Mouse (Mus musculus): ENCODE measurements around the gene Gm128. TPM values are rescaled to one million over a fixed set of nuclear protein-coding genes. Genes with fewer than 3 reads are reported as not detected.
A peak's percentile ranks its signal among the peaks of the same experiment; 100 is the strongest.

The Gm128 gene
- polyA plus RNA-seq, 1 experiment: 0.23 TPM

DNA sequence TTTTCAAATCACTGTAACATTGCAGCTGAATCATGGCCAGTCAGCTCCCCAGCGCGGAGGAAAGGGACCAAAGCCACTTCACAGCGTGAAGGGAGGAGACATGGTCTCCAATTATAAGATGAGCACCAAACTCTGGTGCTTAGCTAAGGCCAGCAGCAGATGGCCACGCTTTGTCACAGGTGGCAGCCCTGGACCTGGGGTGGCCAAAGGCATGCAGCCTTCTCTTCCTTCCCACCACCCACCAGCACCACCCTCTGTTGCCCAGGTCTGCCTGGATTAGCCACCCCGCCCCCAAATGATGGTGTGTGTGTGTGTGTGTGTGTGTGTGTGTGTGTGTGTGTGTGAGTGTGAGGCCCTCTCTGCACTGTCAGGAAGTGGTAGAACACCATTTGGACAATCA, 32.1 kb upstream of the Gm128 start:
- Histone ChIP-seq H3K4me1 (ENCODE audit: control insufficient read depth, insufficient read depth, low read length) (peaks cover 2% of the 10 kb centered on the region; the same call in 1 of the 2 replicates), H3K4me3 (ENCODE audit: insufficient read depth, low read length) (no peak overlapping the region), H3K27ac (ENCODE audit: insufficient read depth, low read length) (no peak overlapping the region)
- no peak for TF ChIP-seq CTCF (IDR thresholded peaks at IDR 0.05; ENCODE audit: extremely low read depth, insufficient read depth, low read length)

DNA sequence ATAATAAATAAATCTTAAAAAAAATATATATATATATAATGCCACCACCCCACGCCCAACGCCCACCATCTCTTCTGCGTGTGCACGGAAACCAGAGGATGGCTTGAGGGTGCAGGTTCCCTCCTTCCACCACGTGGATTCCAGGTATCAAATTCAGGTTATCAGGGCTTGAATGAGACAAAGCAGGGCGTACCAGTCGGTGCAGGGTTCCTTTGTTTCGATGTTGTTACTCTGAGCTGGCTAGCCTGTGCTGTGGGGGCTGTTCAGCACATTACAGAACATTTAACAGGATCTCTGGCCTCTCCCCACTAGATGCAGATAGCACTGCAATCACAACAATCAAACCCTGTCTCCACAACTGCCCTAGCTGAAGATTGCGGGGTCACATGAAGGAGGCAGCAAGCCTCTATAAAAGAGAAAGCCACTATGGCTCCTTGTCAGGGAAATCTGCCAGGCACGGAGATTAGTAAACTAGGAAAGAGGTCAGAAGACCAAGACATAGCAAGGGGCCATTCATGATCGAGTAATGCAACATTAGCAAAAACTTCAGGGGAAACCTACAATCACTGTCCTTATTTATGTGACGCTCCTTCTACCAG, 29.5 kb upstream of the Gm128 start:
- Histone ChIP-seq H3K4me3 (ENCODE audit: insufficient read depth, low read length) (no peak overlapping the region), H3K4me1 (ENCODE audit: control insufficient read depth, insufficient read depth, low read length) (no peaks in the 10 kb centered on the region), H3K27ac (ENCODE audit: insufficient read depth, low read length) (no peak overlapping the region)
- no peak for TF ChIP-seq POLR2A (IDR thresholded peaks at IDR 0.05; ENCODE audit: extremely low read depth, insufficient read depth, low read length)
- no peak for TF ChIP-seq CTCF (IDR thresholded peaks at IDR 0.05; ENCODE audit: extremely low read depth, insufficient read depth, low read length)

DNA sequence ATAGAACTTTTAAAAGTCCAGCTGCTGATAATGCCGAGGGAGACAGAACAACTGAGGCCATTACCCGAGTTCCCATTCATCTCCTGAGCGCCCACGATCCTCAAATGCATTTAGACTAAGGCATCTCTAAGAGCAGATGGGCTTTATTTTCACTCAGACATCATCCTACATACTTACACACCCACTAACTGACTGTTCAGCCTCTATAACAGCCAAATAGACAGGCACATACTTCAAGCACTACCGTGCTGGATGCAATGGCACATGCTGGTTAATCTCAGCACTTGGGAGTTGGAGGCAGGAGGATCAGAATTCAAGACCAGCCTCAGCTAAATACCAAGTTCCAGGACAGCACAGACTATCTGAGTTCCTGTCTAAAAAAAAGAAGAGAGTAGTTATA, 28.4 kb upstream of the Gm128 start:
- TF ChIP-seq CTCF (IDR thresholded peaks at IDR 0.05; ENCODE audit: extremely low read depth, insufficient read depth, low read length) (no peak), POLR2A (IDR thresholded peaks at IDR 0.05; ENCODE audit: extremely low read depth, insufficient read depth, low read length) (no peak)
- Histone ChIP-seq H3K4me1 (ENCODE audit: control insufficient read depth, insufficient read depth, low read length) (peaks cover 3% of the 10 kb centered on the region; the same call in 1 of the 2 replicates), H3K4me3 (ENCODE audit: insufficient read depth, low read length) (no peak overlapping the region)

DNA sequence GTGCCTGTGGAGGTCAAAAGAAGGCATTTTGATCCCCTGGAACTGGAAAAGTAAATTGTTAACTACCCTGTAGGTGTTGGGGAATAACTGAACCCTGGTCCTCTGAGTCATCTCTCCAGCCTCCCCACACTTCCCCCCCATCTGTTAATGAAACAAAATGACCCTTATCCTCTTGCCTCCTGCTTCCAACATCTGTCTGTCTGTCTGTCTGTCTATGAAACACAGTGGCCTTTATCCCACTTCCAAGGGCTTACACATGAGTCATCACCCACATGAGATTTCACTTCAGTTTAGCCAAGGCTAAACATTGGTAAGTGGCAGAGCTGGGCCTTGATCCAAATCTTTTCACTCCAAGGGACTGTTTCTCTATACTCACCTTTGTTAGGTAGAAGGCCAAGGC, 26.5 kb upstream of the Gm128 start:
- H3K4me3 ChIP-seq (ENCODE audit: insufficient read depth, low read length): no peak overlapping the region
- H3K27ac ChIP-seq (ENCODE audit: insufficient read depth, low read length): no peak overlapping the region
- TF ChIP-seq CTCF (IDR thresholded peaks at IDR 0.05; ENCODE audit: extremely low read depth, insufficient read depth, low read length): no peak
- TF ChIP-seq POLR2A (IDR thresholded peaks at IDR 0.05; ENCODE audit: extremely low read depth, insufficient read depth, low read length): no peak
- peaks cover 7% of the 10 kb centered on the region; the same call in 1 of the 2 replicates for H3K4me1 ChIP-seq (ENCODE audit: control insufficient read depth, insufficient read depth, low read length)

More for the DNA sequence above, 28.4 kb upstream of the Gm128 start:
- H3K27ac ChIP-seq (ENCODE audit: insufficient read depth, low read length): no peak overlapping the region

DNA sequence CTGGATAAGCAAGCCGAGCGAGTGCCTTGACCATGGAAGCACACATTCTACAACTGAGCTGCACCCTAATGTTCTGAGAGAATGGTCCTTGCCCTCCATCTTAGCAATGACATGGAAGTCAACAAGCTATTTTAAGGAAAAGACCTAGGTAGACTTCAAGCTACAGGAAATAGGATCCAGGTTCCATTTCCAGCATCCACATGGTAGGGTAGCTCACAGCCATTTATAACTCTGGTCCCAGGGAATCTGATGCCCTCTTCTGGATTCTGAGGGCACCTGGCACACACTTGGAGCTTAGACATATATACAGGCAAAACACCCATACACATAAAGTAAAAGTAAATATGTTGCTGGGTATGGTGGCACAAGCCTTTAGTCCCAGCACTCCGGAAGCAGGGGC, 24.7 kb upstream of the Gm128 start:
- no peak overlapping the region for H3K4me3 ChIP-seq (ENCODE audit: insufficient read depth, low read length)
- peaks cover 7% of the 10 kb centered on the region; the same call in 1 of the 2 replicates for H3K4me1 ChIP-seq (ENCODE audit: control insufficient read depth, insufficient read depth, low read length)
- no peak overlapping the region for H3K27ac ChIP-seq (ENCODE audit: insufficient read depth, low read length)
- TF ChIP-seq POLR2A (IDR thresholded peaks at IDR 0.05; ENCODE audit: extremely low read depth, insufficient read depth, low read length): no peak
- TF ChIP-seq CTCF (IDR thresholded peaks at IDR 0.05; ENCODE audit: extremely low read depth, insufficient read depth, low read length): no peak

DNA sequence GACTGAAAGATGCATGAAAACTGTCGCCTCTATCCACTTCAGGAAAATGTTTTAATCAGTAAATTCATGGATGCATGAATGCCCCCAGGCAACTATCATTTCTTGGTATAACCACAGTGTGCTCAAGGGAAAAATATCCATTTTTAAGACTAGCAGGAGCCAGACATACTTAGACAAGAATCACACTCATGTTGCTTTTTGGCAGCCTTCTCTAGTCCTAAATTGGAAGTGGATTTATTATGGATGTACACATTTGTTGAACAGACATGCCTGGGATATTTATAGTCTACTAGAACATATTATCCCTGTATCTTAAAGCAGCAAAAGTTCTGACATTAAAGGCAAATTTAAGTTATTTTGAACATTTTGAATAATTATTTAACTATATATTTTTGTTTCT, 23.3 kb upstream of the Gm128 start:
- TF ChIP-seq CTCF (IDR thresholded peaks at IDR 0.05; ENCODE audit: extremely low read depth, insufficient read depth, low read length): no peak
- Histone ChIP-seq H3K4me3 (ENCODE audit: insufficient read depth, low read length) (no peak overlapping the region), H3K27ac (ENCODE audit: insufficient read depth, low read length) (no peak overlapping the region), H3K4me1 (ENCODE audit: control insufficient read depth, insufficient read depth, low read length) (peaks cover 7% of the 10 kb centered on the region; the same call in 1 of the 2 replicates)

DNA sequence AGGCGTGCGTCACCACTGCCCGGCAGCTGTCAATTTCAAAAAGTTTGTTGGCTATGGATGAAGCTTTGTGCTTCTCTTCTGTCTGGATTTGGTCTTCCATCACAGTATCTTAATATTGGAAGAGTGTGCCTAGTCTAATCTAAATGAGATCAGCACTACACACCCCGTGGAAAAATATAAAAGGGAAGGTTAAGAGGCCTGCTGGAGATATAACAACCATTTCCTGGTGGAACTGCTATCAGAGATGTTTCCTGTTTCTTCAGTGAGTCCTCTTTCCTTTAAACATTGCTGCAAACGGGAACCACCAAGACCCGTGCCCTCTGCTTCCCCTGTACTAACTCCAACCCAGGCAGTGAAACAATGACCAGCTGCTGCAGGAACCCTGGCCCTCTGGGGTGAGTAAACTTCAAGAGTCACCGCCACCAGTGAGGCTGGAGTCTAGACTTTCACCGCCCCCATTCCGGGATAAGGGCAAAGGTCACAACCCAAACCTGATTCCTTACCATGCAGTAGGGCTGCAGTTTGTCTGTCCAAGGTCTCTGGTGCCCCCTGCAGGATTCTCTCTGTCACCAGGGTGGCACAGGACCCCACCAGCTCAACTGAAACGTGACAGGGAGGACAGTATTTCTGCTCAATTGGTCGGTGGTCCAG, 21.8 kb upstream of the Gm128 start:
- Histone ChIP-seq H3K4me1 (ENCODE audit: control insufficient read depth, insufficient read depth, low read length) (peaks cover 7% of the 10 kb centered on the region; the same call in 1 of the 2 replicates), H3K27ac (ENCODE audit: insufficient read depth, low read length) (no peak overlapping the region), H3K4me3 (ENCODE audit: insufficient read depth, low read length) (no peak overlapping the region)
- TF ChIP-seq POLR2A (IDR thresholded peaks at IDR 0.05; ENCODE audit: extremely low read depth, insufficient read depth, low read length): no peak
- TF ChIP-seq CTCF (IDR thresholded peaks at IDR 0.05; ENCODE audit: extremely low read depth, insufficient read depth, low read length): peak; percentile 69

DNA sequence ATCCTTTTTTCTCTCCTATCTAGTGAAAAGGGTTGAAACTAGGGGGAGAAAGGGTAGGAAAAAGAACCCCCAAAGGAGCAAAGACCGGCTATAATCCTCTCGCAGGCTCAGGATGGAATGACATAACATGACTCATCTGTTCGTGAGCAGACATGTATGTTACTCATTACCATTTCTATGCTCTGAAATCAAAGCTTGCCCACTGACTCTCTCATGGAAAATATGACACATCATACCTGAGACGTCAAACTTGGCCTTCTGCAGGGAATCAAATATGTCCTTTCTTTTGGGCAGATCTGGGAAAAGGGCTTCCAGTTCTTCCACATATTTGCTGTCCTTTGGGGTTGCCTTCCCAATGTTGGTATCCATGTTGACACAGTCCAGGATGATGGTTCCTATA, 20.6 kb upstream of the Gm128 start:
- peaks cover 7% of the 10 kb centered on the region; the same call in 1 of the 2 replicates for H3K4me1 ChIP-seq (ENCODE audit: control insufficient read depth, insufficient read depth, low read length)
- no peak for TF ChIP-seq POLR2A (IDR thresholded peaks at IDR 0.05; ENCODE audit: extremely low read depth, insufficient read depth, low read length)
- TF ChIP-seq CTCF (IDR thresholded peaks at IDR 0.05; ENCODE audit: extremely low read depth, insufficient read depth, low read length): no peak

DNA sequence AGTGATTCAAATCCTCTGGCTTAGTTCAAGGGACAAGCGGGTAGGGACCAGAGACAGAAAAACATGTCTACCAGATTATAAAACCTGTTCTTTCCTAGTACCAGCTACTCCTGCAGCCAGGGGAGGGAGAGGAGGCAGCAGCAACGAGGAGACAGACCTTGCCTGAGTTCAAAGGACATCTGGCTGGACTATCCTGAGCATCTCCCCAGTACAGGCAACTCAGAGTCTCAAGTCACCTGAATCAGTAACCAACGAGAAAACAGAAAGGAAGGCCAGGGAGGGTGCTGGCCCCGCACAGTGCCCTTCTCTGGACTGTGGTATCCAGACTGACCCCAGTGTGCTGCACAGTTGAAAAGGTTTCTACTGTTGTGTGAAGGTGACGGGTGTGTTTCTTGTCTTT, 15.5 kb upstream of the Gm128 start:
- Histone ChIP-seq H3K4me3 (ENCODE audit: insufficient read depth, low read length) (no peak overlapping the region), H3K27ac (ENCODE audit: insufficient read depth, low read length) (no peak overlapping the region), H3K4me1 (ENCODE audit: control insufficient read depth, insufficient read depth, low read length) (no peaks in the 10 kb centered on the region)
- TF ChIP-seq POLR2A (IDR thresholded peaks at IDR 0.05; ENCODE audit: extremely low read depth, insufficient read depth, low read length) (no peak), CTCF (IDR thresholded peaks at IDR 0.05; ENCODE audit: extremely low read depth, insufficient read depth, low read length) (no peak)

More for the DNA sequence above, 20.6 kb upstream of the Gm128 start:
- Histone ChIP-seq H3K27ac (ENCODE audit: insufficient read depth, low read length) (no peak overlapping the region), H3K4me3 (ENCODE audit: insufficient read depth, low read length) (no peak overlapping the region)

DNA sequence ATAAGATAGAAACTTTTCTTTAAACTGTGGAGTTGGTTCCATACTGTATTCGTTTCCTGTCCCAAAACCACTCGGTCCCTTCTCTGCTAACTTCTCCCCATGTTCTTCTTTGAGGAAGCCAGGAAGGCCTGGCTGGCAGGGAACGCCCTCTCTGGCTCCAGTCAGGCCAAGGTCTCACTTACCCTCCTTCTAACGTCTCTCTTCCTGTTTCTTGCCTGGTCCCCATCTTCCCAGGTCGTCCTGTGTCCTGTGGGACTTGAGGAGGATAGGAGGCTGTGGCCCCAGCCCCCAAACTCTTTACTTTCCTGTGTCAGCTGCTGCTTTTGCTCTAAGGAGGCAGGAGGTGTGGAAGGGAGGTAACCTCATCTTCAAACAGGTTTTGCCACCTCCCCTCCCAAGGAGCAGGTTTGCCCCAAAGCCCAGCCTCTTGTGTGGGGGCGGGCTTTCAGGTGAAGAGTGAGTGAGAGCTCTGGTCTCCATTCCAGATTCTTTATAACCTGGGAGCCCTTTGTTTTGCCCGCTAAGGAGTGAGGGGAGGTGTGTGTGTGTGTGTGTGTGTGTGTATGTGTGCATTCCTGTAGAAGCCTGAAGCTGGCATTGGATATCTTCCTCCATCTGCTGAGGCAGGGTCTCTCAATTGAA, 9.5 kb upstream of the Gm128 start, which contains the start of gene Bnipl:
Gene Bnipl, minus strand, starts transcription at position 411 of the 642 bp plus-strand sequence.
- H3K4me3 ChIP-seq (ENCODE audit: insufficient read depth, low read length): no peak within 1 kb of the TSS
- TF ChIP-seq POLR2A (IDR thresholded peaks at IDR 0.05; ENCODE audit: extremely low read depth, insufficient read depth, low read length) (no peak), CTCF (IDR thresholded peaks at IDR 0.05; ENCODE audit: extremely low read depth, insufficient read depth, low read length) (no peak)
- no peak within 1 kb of the TSS for H3K27ac ChIP-seq (ENCODE audit: insufficient read depth, low read length)
- H3K4me1 ChIP-seq (ENCODE audit: control insufficient read depth, insufficient read depth, low read length): no peaks in the 10 kb centered on the region; the same call in 1 of the 2 replicates
